Mouse (Mus musculus): ENCODE measurements at regions not wholly inside any gene's neighbourhood (a gene's known extent, or its start where the extent isn't known, plus 50 kb on each side); places are given as distances from the start of the nearest gene placed in this dataset.

DNA sequence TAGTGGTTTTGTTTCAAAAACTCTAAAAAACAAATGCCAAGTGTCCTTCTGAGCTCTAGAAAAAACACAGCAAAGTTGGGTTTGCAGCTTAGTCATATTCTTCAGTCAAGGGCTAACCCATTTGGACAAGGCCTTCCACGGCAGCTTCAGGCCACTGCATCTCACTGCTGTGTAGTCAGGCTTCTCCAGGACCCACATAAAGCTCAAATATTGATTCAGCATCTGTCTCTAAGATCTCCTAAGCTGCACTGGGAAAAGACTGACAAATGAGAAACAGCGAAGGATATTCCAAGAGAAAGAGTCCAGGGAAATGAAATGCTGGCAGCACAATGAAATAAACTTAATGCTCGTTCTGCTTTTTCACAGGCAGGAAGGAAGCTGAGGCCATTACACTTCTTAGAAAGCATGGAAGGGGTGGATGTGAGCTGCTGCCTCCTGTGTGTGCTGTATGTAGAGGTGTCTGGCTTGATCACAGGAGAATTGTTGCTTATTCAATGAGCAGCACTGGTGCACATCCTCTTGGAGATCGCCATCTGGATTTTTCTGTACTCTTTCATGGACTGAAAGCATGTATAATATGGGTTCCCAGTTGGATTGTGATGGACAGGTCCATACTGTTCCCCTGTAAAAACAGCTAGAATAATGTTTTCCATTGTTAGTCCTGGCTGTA is 425.4 kb upstream of the Fat3 start:
- dilution Hi-C loops (cut with MboI; ENCODE audit: extremely low pct_ligation_motif_present, extremely low pct_unique_long_range_greater_than_20kb, low sequenced_read_pairs) (no loop called here), in situ Hi-C loops (cut with MboI; ENCODE audit: low pct_ligation_motif_present, low pct_unique_long_range_greater_than_20kb, low sequenced_read_pairs) (no loop called here)
- no peaks in the 10 kb centered on the region for H3K36me3 ChIP-seq (replicated peaks in 1 of 2; ENCODE audit: control insufficient read depth in 1 of 2, insufficient read depth in 1 of 2, low read length in 1 of 2)
- no peak overlapping the region for H3K27ac ChIP-seq (ENCODE audit: insufficient read depth, low read depth)
- no peak overlapping the region for H3K4me3 ChIP-seq (replicated peaks in 1 of 3; ENCODE audit: low read depth in 2 of 3, low read length in 2 of 3, poor library complexity in 1 of 3)
- no peak overlapping the region for H3K9ac ChIP-seq (ENCODE audit: insufficient read depth, low read depth)
- no peaks in the 10 kb centered on the region for H3K79me2 ChIP-seq (replicated peaks; ENCODE audit: control insufficient read depth, extremely low read depth, insufficient read depth, poor library complexity, severe bottlenecking)
- no peak overlapping the region for H3K4me2 ChIP-seq (ENCODE audit: insufficient read depth, low read depth, poor library complexity, severe bottlenecking)
- no peak for DNase-seq (ENCODE audit: extremely low read depth)
- no peaks in the 10 kb centered on the region for H3K27me3 ChIP-seq (replicated peaks)
- no peaks in the 10 kb centered on the region for H3K9me3 ChIP-seq (replicated peaks; ENCODE audit: low read length)
- no peak for TF ChIP-seq SIN3A (IDR thresholded peaks at IDR 0.05; ENCODE audit: low read length)
- TF ChIP-seq MYC (IDR thresholded peaks at IDR 0.05; ENCODE audit: low read depth, low read length) = no peak
- no peak for TF ChIP-seq UBTF (IDR thresholded peaks at IDR 0.05; ENCODE audit: low read depth, low read length)
- no peaks in the 10 kb centered on the region for H3K4me1 ChIP-seq (ENCODE audit: control insufficient read depth in 1 of 2, insufficient read depth in 2 of 2)

DNA sequence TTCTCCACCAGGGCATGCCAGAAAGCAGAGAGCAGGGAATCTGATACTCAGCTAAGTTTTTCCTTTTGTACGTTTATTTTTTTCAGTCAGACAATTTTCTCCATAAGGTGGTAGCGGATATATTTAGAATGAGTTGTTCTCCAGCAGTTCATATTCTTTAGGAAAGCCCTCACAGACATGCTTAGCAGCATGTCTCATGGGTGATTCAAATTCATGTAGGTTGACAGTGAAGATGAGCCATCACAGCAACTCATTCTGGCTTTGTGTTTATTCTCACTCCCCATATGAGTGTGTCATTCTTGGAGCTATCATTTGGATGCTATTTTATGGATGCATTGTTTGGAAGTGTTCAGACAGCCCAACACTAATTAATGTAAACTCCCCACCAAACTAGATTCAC is 424.2 kb upstream of the Fat3 start:
- no peaks in the 10 kb centered on the region for H3K4me1 ChIP-seq (ENCODE audit: control insufficient read depth in 1 of 2, insufficient read depth in 2 of 2)
- no peaks in the 10 kb centered on the region for H3K9me3 ChIP-seq (replicated peaks; ENCODE audit: low read length)
- H3K4me2 ChIP-seq (ENCODE audit: insufficient read depth, low read depth, poor library complexity, severe bottlenecking) = no peak overlapping the region
- no peaks in the 10 kb centered on the region for H3K27me3 ChIP-seq (replicated peaks)
- in situ Hi-C loops (cut with MboI; ENCODE audit: low pct_ligation_motif_present, low pct_unique_long_range_greater_than_20kb, low sequenced_read_pairs) = no loop called here
- TF ChIP-seq RCOR1 (conservative IDR thresholded peaks at IDR 0.05; ENCODE audit: low read depth, low read length) (no peak), USF1 (IDR thresholded peaks at IDR 0.05; ENCODE audit: low read depth, low read length) (no peak), ZNF384 (IDR thresholded peaks at IDR 0.05; ENCODE audit: low read depth, low read length) (no peak), ZC3H11A (IDR thresholded peaks at IDR 0.05; ENCODE audit: low read depth, low read length) (no peak), ZKSCAN1 (IDR thresholded peaks at IDR 0.05; ENCODE audit: borderline replicate concordance, low read depth, low read length) (no peak), IRF4 (IDR thresholded peaks at IDR 0.05; ENCODE audit: low read depth, low read length) (no peak), EP300 (IDR thresholded peaks at IDR 0.05; ENCODE audit: low read length) (no peak), USF2 (conservative IDR thresholded peaks at IDR 0.05; ENCODE audit: low read depth, low read length) (no peak), MAZ (IDR thresholded peaks at IDR 0.05; ENCODE audit: low read depth, low read length) (no peak), NELFE (IDR thresholded peaks at IDR 0.05; ENCODE audit: low read depth, low read length) (no peak), SIN3A (IDR thresholded peaks at IDR 0.05; ENCODE audit: low read length) (no peak), JUND (conservative IDR thresholded peaks at IDR 0.05; ENCODE audit: low read depth, low read length) (no peak), POLR2AphosphoS2 (IDR thresholded peaks at IDR 0.05; ENCODE audit: low read depth, low read length) (no peak), MYC (IDR thresholded peaks at IDR 0.05; ENCODE audit: low read depth, low read length) (no peak), MXI1 (IDR thresholded peaks at IDR 0.05; ENCODE audit: low read depth, low read length) (no peak), TCF12 (IDR thresholded peaks at IDR 0.05; ENCODE audit: low read depth, low read length) (no peak)
- H3K9ac ChIP-seq (ENCODE audit: insufficient read depth, low read depth) = no peak overlapping the region
- dilution Hi-C loops (cut with MboI; ENCODE audit: extremely low pct_ligation_motif_present, extremely low pct_unique_long_range_greater_than_20kb, low sequenced_read_pairs) = no loop called here
- no peaks in the 10 kb centered on the region for H3K36me3 ChIP-seq (replicated peaks in 1 of 2; ENCODE audit: control insufficient read depth in 1 of 2, insufficient read depth in 1 of 2, low read length in 1 of 2)
- no peak for DNase-seq (ENCODE audit: extremely low read depth)
- H3K27ac ChIP-seq (ENCODE audit: insufficient read depth, low read depth) = no peak overlapping the region
- H3K4me3 ChIP-seq (replicated peaks in 1 of 3; ENCODE audit: low read depth in 2 of 3, low read length in 2 of 3, poor library complexity in 1 of 3) = no peak overlapping the region
- no peaks in the 10 kb centered on the region for H3K79me2 ChIP-seq (replicated peaks; ENCODE audit: control insufficient read depth, extremely low read depth, insufficient read depth, poor library complexity, severe bottlenecking)
